Mouse (Mus musculus) lung, embryonic 16.5 days (tissue): Measurements from ENCODE around the gene Socs3. TPM values are rescaled to one million over a fixed set of nuclear protein-coding genes. Genes with fewer than 3 reads are reported as not detected.
A peak's percentile ranks its signal among the peaks of the same experiment; 100 is the strongest.

Experiments used
- ATAC-seq: fragments of 200-750 bp; cut with Nextera tagmentation; 2 replicates; pipeline ENCODE4 v1.8.0; 2017; ENCODE audit warnings: low read depth, mild to moderate bottlenecking, moderate library complexity
- H3K27ac ChIP-seq: fragments of 300-500 bp; sonication (generic); 2 replicates; pipeline ENCODE4 v1.5.1; 2014; ENCODE audit warnings: mild to moderate bottlenecking, control low read depth, low read length
- H3K27me3 ChIP-seq: fragments of 300-500 bp; sonication (generic); 2 replicates; pipeline ENCODE4 v1.6.1; 2014; ENCODE audit warnings: low read depth, low read length, mixed read lengths; ENCODE audit not compliant: control insufficient read depth, insufficient read depth
- H3K36me3 ChIP-seq: fragments of 300-500 bp; sonication (generic); 2 replicates; pipeline ENCODE4 v1.6.1; 2014; ENCODE audit warnings: low read length; ENCODE audit not compliant: control insufficient read depth, insufficient read depth
- H3K4me1 ChIP-seq: fragments of 300-500 bp; sonication (generic); replicated peaks from 2 replicates; pipeline ENCODE4 v1.6.1; 2014; ENCODE audit warnings: low read length, mixed read lengths; ENCODE audit not compliant: control insufficient read depth, insufficient read depth
- H3K4me2 ChIP-seq: fragments of 300-500 bp; sonication (generic); 2 replicates; pipeline ENCODE4 v1.6.1; 2014; ENCODE audit warnings: low read depth, low read length, control low read depth
- H3K4me3 ChIP-seq: fragments of 300-500 bp; sonication (generic); 2 replicates; pipeline ENCODE4 v1.5.1; 2014; ENCODE audit warnings: mild to moderate bottlenecking, low read length, control low read depth
- H3K9ac ChIP-seq: fragments of 300-500 bp; sonication (generic); 2 replicates; pipeline ENCODE4 v1.6.1; 2014; ENCODE audit warnings: low read length, control low read depth
- H3K9me3 ChIP-seq: fragments of 300-500 bp; sonication (generic); 2 replicates; pipeline ENCODE4 v1.6.1; 2016; ENCODE audit warnings: low read length; ENCODE audit not compliant: control insufficient read depth
- WGBS: fragments of 180-500 bp; shearing (Covaris S2); extraction: QIAGEN DNeasy Blood & Tissue Kit; methylation state at CpG from one replicate; pipeline ENCODE4 v1.1.7; 2014; 5-methylcytosine and 5-hydroxymethylcytosine counted together
- polyA plus RNA-seq: library from polyadenylated mRNA; unstranded; fragments of >200 nt; fragmentation: Nextera tagmentation; extraction: Ambion mirVana; gene quantifications from 2 replicates; pipeline ENCODE4 v1.2.1, GENCODE M21; 2015

Gene Socs3
- polyA plus RNA-seq, 1 experiment from 2014 or later = 12.5 TPM

DNA sequence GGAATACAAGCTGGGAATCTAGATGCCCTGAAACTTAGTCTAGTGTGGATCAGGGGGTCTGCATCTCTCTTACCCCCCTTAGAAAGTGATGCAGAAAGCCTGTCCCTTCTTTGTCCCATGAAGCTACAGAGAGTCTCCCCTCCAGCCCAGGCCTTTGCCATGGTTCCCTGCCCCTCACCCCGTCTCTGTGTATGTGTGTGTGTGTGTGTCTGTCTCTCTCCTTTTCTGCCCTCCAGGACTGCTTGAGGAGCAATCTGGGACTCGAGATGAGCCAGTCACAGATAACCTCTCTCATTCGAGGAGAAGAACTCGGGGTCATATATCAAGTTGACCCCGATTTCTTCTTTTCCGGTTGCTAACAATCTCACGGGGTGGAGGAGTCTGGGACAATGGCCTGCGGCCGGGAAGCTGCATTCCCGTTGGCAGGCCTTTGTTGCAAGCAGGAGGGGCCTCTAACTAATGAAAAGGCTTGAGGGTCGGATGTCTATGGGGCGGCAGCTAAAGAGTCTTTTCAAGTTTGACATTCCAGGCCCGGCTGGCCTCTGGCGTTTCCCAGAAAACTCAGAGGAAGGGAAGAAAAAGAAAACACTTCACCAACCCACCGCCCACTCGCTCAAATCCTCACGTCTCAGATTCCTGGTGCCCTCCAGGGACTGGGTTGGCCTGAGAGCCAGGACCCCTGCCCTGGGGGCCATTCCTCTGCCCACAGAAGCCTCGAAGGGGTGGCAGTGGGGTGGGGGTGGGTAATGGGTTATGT is 5.5 kb upstream of the Socs3 start:
- H3K9ac ChIP-seq = peak overlapping the region; percentile 38; the same call in 1 of the 2 replicates
- ATAC-seq = peak; percentile 31; the same call in 1 of the 2 replicates

DNA sequence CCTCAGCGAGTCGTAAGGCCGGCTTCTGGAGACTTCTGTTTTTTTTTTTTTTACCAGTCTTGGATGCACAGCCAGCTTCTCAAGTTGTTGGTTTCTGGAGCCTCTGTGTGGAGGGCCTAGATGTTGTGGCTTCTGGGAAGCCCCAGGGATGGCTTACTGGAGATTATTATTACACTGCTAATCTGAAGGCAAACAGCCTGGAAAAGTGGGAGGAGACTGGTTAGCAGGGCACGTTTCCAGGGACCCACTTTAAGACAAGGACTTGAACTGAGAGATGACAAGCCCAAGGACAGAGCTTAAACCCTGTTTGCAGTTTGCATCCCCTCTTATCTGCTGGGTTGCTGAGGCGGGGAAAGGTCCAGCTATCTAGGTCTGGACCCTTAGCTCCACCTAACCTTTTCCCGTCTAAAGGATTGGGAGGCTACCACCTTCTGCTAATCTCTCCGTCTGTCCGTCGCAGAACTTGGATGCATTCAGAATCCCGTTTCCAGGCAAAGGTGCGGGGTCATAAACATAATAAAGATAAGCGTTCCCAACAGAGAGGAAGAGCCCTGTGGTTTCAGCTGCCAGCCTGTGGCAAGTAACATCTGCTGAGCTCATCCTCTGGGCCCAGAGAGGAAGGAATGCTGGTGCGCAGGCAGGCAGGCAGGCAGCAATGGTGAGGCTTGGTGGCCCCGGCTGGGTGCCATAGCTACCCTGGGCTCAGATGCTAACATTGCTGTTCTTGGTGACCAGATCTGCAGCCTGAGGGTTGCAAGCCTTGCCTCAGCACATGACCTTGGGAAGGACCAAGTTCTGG is 4.7 kb upstream of the Socs3 start:
- H3K36me3 ChIP-seq = no peaks in the 10 kb centered on the region
- no peak overlapping the region for H3K4me2 ChIP-seq
- no peak overlapping the region for H3K27ac ChIP-seq
- peaks cover 33% of the 10 kb centered on the region for H3K4me1 ChIP-seq
- H3K27me3 ChIP-seq = no peaks in the 10 kb centered on the region
- no peak for ATAC-seq
- H3K4me3 ChIP-seq = no peak overlapping the region
- WGBS = 43% methylated on average over 14 of the region's 14 CpGs
- H3K9ac ChIP-seq = peak overlapping the region; percentile 33; the same call in 1 of the 2 replicates
- no peaks in the 10 kb centered on the region for H3K9me3 ChIP-seq

More for the DNA sequence above, 5.5 kb upstream of the Socs3 start:
- H3K4me1 ChIP-seq = peaks cover 31% of the 10 kb centered on the region
- H3K36me3 ChIP-seq = no peaks in the 10 kb centered on the region
- H3K4me3 ChIP-seq = no peak overlapping the region
- no peaks in the 10 kb centered on the region for H3K9me3 ChIP-seq
- 13% methylated on average over 18 of the region's 18 CpGs for WGBS
- H3K27me3 ChIP-seq = no peaks in the 10 kb centered on the region
- peak overlapping the region; percentile 81 for H3K27ac ChIP-seq
- no peak overlapping the region; the same call in 1 of the 2 replicates for H3K4me2 ChIP-seq

DNA sequence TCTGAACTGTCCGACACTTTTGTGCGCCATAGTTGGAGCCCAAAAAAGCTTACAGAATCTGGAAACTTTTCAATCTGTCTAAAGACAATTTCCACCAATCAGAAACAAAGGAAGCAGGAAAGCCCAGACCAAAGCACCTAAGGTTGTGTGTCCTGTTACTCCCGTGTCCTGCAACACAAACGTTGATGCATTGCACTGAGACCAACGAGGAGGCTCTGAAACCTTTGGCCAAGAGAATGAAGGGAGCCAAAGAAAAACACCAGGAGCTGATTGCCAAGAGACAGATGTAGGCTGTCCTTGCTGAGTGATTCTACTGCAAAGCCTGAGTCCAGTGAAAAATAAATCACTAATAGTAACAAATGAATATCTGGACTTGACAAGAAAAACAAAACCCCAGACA is 3.7 kb upstream of the Socs3 start:
- Histone ChIP-seq H3K4me2 (no peak overlapping the region), H3K27ac (no peak overlapping the region), H3K4me3 (no peak overlapping the region), H3K4me1 (peaks cover 33% of the 10 kb centered on the region), H3K27me3 (no peaks in the 10 kb centered on the region), H3K9me3 (no peaks in the 10 kb centered on the region), H3K36me3 (no peaks in the 10 kb centered on the region), H3K9ac (no peak overlapping the region)
- 37% methylated on average over 5 of the region's 5 CpGs for WGBS
- ATAC-seq = no peak

DNA sequence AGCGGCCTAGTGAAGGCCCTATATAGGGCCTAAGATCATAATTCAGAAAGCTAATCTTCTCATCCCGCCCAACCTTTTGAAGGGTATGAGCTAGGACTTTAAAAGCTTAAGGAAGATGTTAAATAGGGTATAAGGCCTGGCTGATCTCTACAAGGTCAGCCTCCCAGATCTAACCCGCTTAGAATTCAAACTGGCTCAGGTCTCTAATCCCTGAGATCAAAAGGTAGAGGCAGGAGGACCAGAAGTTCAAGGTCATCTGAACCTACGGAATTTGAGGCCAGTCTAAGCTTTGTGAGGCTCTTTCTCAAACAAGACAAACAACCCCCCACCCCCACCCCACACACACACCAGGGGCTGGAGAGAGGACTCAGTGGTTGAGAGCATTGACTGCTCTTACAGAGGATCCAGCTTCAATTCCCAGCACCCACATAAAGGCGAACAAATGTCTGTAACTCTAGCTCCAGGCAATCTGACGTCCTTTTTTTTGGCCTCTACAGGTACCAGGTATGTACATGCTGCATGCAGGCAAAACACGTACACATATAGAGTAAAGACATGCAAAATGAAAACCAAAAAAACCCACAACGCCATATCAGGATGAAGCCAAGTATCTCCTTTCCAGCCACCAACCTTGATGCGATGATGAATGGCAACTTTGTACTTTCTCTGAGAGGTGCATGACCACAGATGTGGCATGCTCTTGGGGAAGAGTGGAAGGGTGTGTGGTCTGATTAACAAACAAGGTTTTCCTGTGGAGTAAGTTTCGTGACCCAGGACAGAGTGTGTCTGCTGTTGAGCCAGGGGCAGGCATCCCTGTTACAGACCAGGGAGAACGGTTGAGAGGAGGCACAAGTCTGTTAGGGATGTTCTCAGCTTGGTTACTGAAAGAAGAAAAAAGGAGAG is 3.1 kb upstream of the Socs3 start:
- Histone ChIP-seq H3K9me3 (no peaks in the 10 kb centered on the region), H3K27ac (no peak overlapping the region), H3K36me3 (no peaks in the 10 kb centered on the region), H3K9ac (no peak overlapping the region), H3K4me1 (peaks cover 35% of the 10 kb centered on the region), H3K27me3 (no peaks in the 10 kb centered on the region), H3K4me2 (no peak overlapping the region), H3K4me3 (no peak overlapping the region)
- ATAC-seq = no peak
- WGBS = 70% methylated on average over 11 of the region's 11 CpGs

DNA sequence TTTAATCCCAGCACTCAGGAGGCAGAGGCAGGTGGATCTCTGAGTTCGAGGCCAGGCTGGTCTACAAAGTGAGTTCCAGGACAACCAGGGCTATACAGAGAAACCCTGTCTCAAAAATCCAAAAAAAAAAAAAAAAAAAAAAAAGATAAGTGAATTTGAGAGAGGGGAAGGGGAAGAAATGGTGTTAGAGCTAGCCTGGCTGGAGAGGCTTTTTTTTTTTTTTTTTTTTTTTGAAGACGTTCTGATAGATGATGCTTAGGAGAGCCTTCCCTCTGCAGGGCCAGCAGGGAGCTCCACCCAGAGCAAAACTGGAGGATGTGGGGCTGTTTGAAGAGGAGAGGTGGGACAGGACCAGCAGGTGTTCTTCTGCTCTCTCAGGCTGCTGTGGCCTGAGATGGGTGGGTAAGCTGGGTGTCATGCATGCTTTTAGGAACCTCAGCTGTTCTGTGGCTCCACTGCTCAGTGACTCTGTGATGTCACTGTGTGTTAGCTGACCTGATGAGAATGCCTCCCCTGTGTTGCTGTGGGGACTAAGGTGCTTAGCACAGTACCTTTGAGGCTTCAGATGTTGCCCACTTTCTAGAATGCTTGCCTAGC is 1.9 kb upstream of the Socs3 start:
- H3K4me1 ChIP-seq = peaks cover 47% of the 10 kb centered on the region

DNA sequence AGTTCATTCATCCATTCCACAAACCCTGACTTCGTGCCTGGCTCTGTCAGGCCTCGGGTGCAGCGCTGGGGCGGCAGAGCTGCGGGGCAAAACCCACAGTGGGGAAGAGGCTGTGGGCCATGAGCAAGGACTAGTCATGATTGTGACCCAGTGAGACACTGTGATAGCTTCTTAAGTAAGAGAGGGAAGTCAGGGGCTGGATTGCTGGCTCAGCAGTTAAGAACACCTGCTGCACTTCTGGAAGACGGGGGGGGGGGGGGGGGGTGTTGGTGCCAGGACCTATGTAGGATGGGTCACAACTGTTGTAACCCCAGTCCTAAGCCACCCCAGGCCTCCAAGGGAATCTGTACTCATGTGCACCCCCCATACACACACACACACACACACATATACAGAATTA is 1.3 kb upstream of the Socs3 start:
- Histone ChIP-seq H3K9ac (no peak overlapping the region), H3K27ac (no peak overlapping the region), H3K4me1 (peaks cover 49% of the 10 kb centered on the region), H3K4me2 (no peak overlapping the region), H3K27me3 (peaks cover 4% of the 10 kb centered on the region; the same call in 1 of the 2 replicates), H3K4me3 (no peak overlapping the region), H3K36me3 (no peaks in the 10 kb centered on the region), H3K9me3 (no peaks in the 10 kb centered on the region)
- 82% methylated on average over 5 of the region's 6 CpGs for WGBS
- no peak for ATAC-seq

More for the DNA sequence above, 1.9 kb upstream of the Socs3 start:
- 49% methylated on average over 2 of the region's 2 CpGs for WGBS
- peaks cover 4% of the 10 kb centered on the region; the same call in 1 of the 2 replicates for H3K27me3 ChIP-seq
- H3K4me3 ChIP-seq = no peak overlapping the region
- no peak overlapping the region for H3K4me2 ChIP-seq
- no peak overlapping the region for H3K9ac ChIP-seq
- ATAC-seq = no peak
- no peaks in the 10 kb centered on the region for H3K9me3 ChIP-seq
- no peaks in the 10 kb centered on the region for H3K36me3 ChIP-seq
- no peak overlapping the region for H3K27ac ChIP-seq

DNA sequence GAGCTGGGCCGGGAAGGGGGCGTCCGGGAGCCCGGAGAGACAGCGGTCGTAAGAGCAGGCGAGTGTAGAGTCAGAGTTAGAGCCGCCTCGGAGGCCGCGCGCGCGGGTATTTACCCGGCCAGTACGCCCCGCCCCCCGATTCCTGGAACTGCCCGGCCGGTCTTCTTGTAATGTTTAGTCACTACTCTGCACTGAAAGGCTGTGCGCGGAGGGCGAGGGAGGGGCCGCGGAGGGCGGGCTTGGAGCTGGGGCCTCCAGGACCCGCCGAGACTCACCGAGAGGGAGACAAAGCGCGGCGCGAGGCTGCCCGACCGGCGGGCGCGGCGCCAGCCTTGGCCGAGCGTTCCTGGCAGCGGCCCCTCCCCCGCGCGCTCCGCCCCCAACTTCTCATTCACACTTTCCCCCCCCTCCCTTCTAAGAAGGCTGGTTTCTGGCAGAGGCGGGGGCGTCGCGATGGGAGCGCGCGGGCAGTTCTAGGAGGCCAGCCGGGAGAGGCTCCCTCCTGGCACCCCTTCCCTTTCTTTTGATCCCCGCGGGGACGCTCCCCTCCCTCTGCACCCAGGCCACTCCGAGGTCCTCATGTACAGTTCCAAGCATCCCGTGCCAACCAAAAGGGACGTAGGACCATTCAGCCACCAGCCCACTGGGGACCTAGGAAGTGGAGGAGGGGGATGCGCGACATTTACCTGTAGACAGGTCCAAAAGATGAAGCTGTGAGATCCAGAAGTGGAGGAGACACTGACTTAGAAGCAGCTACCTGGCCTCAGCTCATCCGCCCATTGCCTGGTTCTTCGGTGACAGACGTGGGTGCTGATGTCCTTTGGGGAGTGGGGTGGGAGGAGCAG is 525 bp downstream of the Socs3 start:
- Histone ChIP-seq H3K36me3 (no peaks in the 10 kb centered on the region), H3K4me3 (peak overlapping the region; percentile 85), H3K4me1 (peaks cover 46% of the 10 kb centered on the region), H3K27ac (peak overlapping the region; percentile 98), H3K9ac (peak overlapping the region; percentile 96), H3K9me3 (no peaks in the 10 kb centered on the region), H3K4me2 (peak overlapping the region; percentile 98), H3K27me3 (peaks cover 4% of the 10 kb centered on the region; the same call in 1 of the 2 replicates)
- ATAC-seq = peak; percentile 96
- WGBS = under 1% methylated on average over 39 of the region's 65 CpGs

DNA sequence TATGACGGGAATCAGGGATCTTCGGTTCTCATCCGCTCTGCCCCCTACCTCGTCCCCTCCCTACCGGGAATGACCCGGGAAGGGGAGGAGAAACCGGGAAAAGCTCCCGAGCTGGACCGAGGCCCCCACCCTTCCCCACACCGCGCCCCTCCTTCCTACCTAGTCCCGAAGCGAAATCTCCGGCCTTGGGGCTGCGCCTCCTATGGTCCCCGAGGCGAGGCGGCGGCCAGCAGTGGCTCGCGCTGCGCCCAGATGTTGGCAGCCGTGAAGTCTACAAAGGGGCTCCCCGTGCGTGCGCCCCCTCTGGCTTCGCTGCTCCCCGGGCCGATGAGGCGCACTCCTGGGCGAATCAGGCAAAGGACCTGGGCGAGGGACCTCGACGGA is 1.1 kb downstream of the Socs3 start:
- peak overlapping the region; percentile 98 for H3K4me2 ChIP-seq
- peaks cover 46% of the 10 kb centered on the region for H3K4me1 ChIP-seq
- no peaks in the 10 kb centered on the region for H3K9me3 ChIP-seq
- H3K9ac ChIP-seq = peak overlapping the region; percentile 96
- no peaks in the 10 kb centered on the region for H3K36me3 ChIP-seq
- peak; percentile 51 for ATAC-seq
- H3K27ac ChIP-seq = peak overlapping the region; percentile 98
- 0% methylated on average over 32 of the region's 34 CpGs for WGBS
- H3K4me3 ChIP-seq = peak overlapping the region; percentile 85
- H3K27me3 ChIP-seq = peaks cover 4% of the 10 kb centered on the region; the same call in 1 of the 2 replicates
